Mouse (Mus musculus): ENCODE results near the gene Med16.

- TF ChIP-seq GATA1 (IDR thresholded peaks at IDR 0.05; ENCODE audit: low read length) (no peak), TAL1 (IDR thresholded peaks at IDR 0.05; ENCODE audit: low read length) (no peak)
These were observed 6.3 kb upstream of the Med16 start for GRCm38 (mm10) chr10:79914948-79915596.
